ENCODE assay signal across 7 mouse cellular contexts in genomic region chr10:61121732-61122131, GRCm38 (mm10). TPM values are rescaled to one million over a fixed set of nuclear protein-coding genes. Genes with fewer than 3 reads are reported as not detected.
"Had no signal": no experiment of that assay in that cellular context is flagged by ENCODE, and none has a peak within 500 bp of the region (broad histone marks: within the 10 kb centered on the region; RNA-seq: fewer than 3 reads in every experiment).

No protein-coding gene starts in this region.

RNA-seq across cellular contexts. Expression of gene Tbata, which starts 50.0 kb away (rescaled TPM):
- total RNA-seq: megakaryocyte progenitor cell, adult 5-6 weeks had no signal
- polyA plus RNA-seq: inflammation-experienced regulatory T-cells, adult 6 months; limb, embryonic 11.5 days; midbrain, embryonic 12.5 days; midbrain, embryonic 15.5 days; myocyte; stomach, embryonic 14.5 days had no signal
